Mouse (Mus musculus) myocyte (in vitro differentiated cells): ENCODE measurements around the gene Pdcd5.

ENCODE experiments used
- CEBPB ChIP-seq: IDR thresholded peaks from 2 replicates; pipeline ENCODE4 v1.6.1; 2011; ENCODE audit warnings: mild to moderate bottlenecking, moderate library complexity; ENCODE audit not compliant: poor library complexity, insufficient read depth, severe bottlenecking
- MAX ChIP-seq: IDR thresholded peaks from one replicate; pipeline ENCODE4 v1.6.1; 2011; ENCODE audit warnings: low read depth, mild to moderate bottlenecking, control low read depth
- POLR2A ChIP-seq: IDR thresholded peaks from one replicate; pipeline ENCODE4 v1.6.1; 2011; ENCODE audit warnings: low read depth, mild to moderate bottlenecking, control low read depth, moderate library complexity; ENCODE audit not compliant: insufficient read length
- POLR2AphosphoS2 ChIP-seq: IDR thresholded peaks from one replicate; pipeline ENCODE4 v1.6.1; 2011; ENCODE audit warnings: low read depth, control low read depth; ENCODE audit not compliant: insufficient read length
- REST ChIP-seq: IDR thresholded peaks from one replicate; pipeline ENCODE4 v1.6.1; 2011; ENCODE audit warnings: mild to moderate bottlenecking, control low read depth, moderate library complexity; ENCODE audit not compliant: insufficient read depth, insufficient read length
- TCF12 ChIP-seq: IDR thresholded peaks from one replicate; pipeline ENCODE4 v1.6.1; 2011; ENCODE audit warnings: mild to moderate bottlenecking, control low read depth; ENCODE audit not compliant: poor library complexity, insufficient read depth, severe bottlenecking
- USF1 ChIP-seq: IDR thresholded peaks from one replicate; pipeline ENCODE4 v1.6.1; 2011; ENCODE audit warnings: low read depth, mild to moderate bottlenecking, control low read depth, moderate library complexity

DNA sequence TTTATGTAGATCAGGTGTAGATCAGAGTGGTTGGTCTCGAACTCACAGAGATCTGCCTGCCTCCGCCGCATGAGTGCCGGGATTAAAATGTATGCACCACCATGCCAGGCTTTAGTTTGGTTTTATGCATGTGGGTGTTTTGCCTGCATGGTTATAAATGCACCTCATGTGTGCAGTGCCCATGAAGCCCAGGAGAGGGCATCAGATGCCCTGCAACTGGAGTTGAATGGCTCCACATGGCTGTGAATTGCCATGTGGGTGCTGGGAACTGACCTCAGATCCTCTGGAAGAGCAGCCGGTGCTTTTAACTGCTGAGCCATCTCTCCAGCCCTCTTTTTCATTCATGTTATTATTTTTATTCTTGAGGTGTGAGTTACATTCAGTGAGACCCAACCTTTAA is 21.3 kb downstream of the Pdcd5 start:
- TF ChIP-seq REST = no peak
- TF ChIP-seq POLR2A = no peak
- no peak for TF ChIP-seq POLR2AphosphoS2
- no peak for TF ChIP-seq MAX
- TF ChIP-seq TCF12 = no peak
- no peak for TF ChIP-seq USF1
- no peak for TF ChIP-seq CEBPB
